Mouse (Mus musculus): ENCODE data around the gene Gckr. TPM values are rescaled to one million over a fixed set of nuclear protein-coding genes. Genes with fewer than 3 reads are reported as not detected.
"Not testable (repeated sequence)": the region's sequence is repeated elsewhere in the genome, so short reads cannot be mapped to it uniquely, and the experiment has no call there.

Gene Gckr
- polyA plus RNA-seq, 1 experiment from 2014 or later = 63.1 TPM

GRCm38 (mm10) chr5:31328255-31328654 is 31.0 kb downstream of the Gckr start:
- Histone ChIP-seq H3K27me3 (ENCODE audit: insufficient read depth, low read length) (no peaks in the 10 kb centered on the region), H3K27ac (ENCODE audit: low read depth) (no peak overlapping the region), H3K4me3 (ENCODE audit: low read depth, low read length) (no peak overlapping the region), H3K36me3 (replicated peaks; ENCODE audit: insufficient read depth, low read length) (no peaks in the 10 kb centered on the region), H3K4me1 (ENCODE audit: insufficient read depth) (no peaks in the 10 kb centered on the region), H3K9ac (replicated peaks) (no peak overlapping the region), H3K9me3 (ENCODE audit: low read length) (peaks cover 2% of the 10 kb centered on the region; the same call in 1 of the 2 replicates), H3K4me2 (ENCODE audit: low read depth, low read length) (no peak overlapping the region)
- ATAC-seq (peak; percentile 57; the same call in 1 of the 2 replicates), DNase-seq (peak; percentile 55)
- 33% methylated on average over 7 of the region's 7 CpGs for WGBS (ENCODE audit: insufficient replicate concordance)
- TF ChIP-seq EP300 (IDR thresholded peaks at IDR 0.05; ENCODE audit: low read depth) = no peak
- peak; percentile 82 for TF ChIP-seq CTCF (IDR thresholded peaks at IDR 0.05; ENCODE audit: low read depth)

- 75% methylated on average over 15 of the region's 16 CpGs for WGBS (ENCODE audit: insufficient replicate concordance)
- H3K36me3 ChIP-seq (replicated peaks; ENCODE audit: insufficient read depth, low read length); H3K9me3 ChIP-seq (ENCODE audit: low read length); H3K4me1 ChIP-seq (ENCODE audit: insufficient read depth); H3K4me2 ChIP-seq (ENCODE audit: low read depth, low read length); H3K4me3 ChIP-seq (ENCODE audit: low read depth, low read length); H3K27ac ChIP-seq (ENCODE audit: low read depth); H3K27me3 ChIP-seq (ENCODE audit: insufficient read depth, low read length); ATAC-seq; DNase-seq; H3K9ac ChIP-seq (replicated peaks): not testable (repeated sequence)
Measured at GRCm38 (mm10) chr5:31357586-31357985, 60.3 kb downstream of the Gckr start.

GRCm38 (mm10) chr5:31360955-31361354 is 63.7 kb downstream of the Gckr start:
- ATAC-seq (no peak), DNase-seq (no peak)
- WGBS (ENCODE audit: insufficient replicate concordance) = 75% methylated on average over 6 of the region's 6 CpGs
- Histone ChIP-seq H3K4me2 (ENCODE audit: low read depth, low read length) (no peak overlapping the region), H3K27ac (ENCODE audit: low read depth) (no peak overlapping the region), H3K4me3 (ENCODE audit: low read depth, low read length) (no peak overlapping the region), H3K36me3 (replicated peaks; ENCODE audit: insufficient read depth, low read length) (no peaks in the 10 kb centered on the region), H3K9me3 (ENCODE audit: low read length) (no peaks in the 10 kb centered on the region), H3K27me3 (ENCODE audit: insufficient read depth, low read length) (no peaks in the 10 kb centered on the region), H3K9ac (replicated peaks) (no peak overlapping the region), H3K4me1 (ENCODE audit: insufficient read depth) (no peaks in the 10 kb centered on the region)
- 0 out of 2 replicates have a peak, but pooled peaks have one; percentile 15 for TF ChIP-seq CTCF (IDR thresholded peaks at IDR 0.05; ENCODE audit: low read depth)
- TF ChIP-seq EP300 (IDR thresholded peaks at IDR 0.05; ENCODE audit: low read depth) = no peak

Other genes with a start within 250 kb of the Gckr start
- gene Atraid, start 249.1 kb upstream of the Gckr start, polyA plus RNA-seq (2015; fragmentation: Nextera tagmentation; extraction: Ambion mirVana) = 162 and 169 TPM in 2 replicates
- gene Slc5a6, start 248.5 kb upstream of the Gckr start, polyA plus RNA-seq (2015; fragmentation: Nextera tagmentation; extraction: Ambion mirVana) = 3.1 and 3.7 TPM in 2 replicates
- gene Cad, start 242.7 kb upstream of the Gckr start, polyA plus RNA-seq (2015; fragmentation: Nextera tagmentation; extraction: Ambion mirVana) = 3.1 and 4.2 TPM in 2 replicates
- not detected in 2 replicates for gene Dnajc5g, start 191.2 kb upstream of the Gckr start, polyA plus RNA-seq (2015; fragmentation: Nextera tagmentation; extraction: Ambion mirVana)
- 0.24 and 0.72 TPM in 2 replicates for gene Slc30a3, start 189.2 kb upstream of the Gckr start, polyA plus RNA-seq (2015; fragmentation: Nextera tagmentation; extraction: Ambion mirVana)
- 0.12 and 0.86 TPM in 2 replicates for gene Trim54, start 180.7 kb upstream of the Gckr start, polyA plus RNA-seq (2015; fragmentation: Nextera tagmentation; extraction: Ambion mirVana)
- not detected in 2 replicates for gene Ucn, start 158.6 kb upstream of the Gckr start, polyA plus RNA-seq (2015; fragmentation: Nextera tagmentation; extraction: Ambion mirVana)
- gene Mpv17, start 143.2 kb upstream of the Gckr start, polyA plus RNA-seq (2015; fragmentation: Nextera tagmentation; extraction: Ambion mirVana) = 16.5 and 17.6 TPM in 2 replicates
- gene Gm29609, start 117.5 kb upstream of the Gckr start, polyA plus RNA-seq (2015; fragmentation: Nextera tagmentation; extraction: Ambion mirVana) = 0.21 and 0.59 TPM in 2 replicates
- gene Gtf3c2, start 117.3 kb upstream of the Gckr start, polyA plus RNA-seq (2015; fragmentation: Nextera tagmentation; extraction: Ambion mirVana) = 15.0 and 16.8 TPM in 2 replicates
- 29.4 and 29.9 TPM in 2 replicates for gene Snx17, start 104.2 kb upstream of the Gckr start, polyA plus RNA-seq (2015; fragmentation: Nextera tagmentation; extraction: Ambion mirVana)
- 35.5 and 36.8 TPM in 2 replicates for gene Eif2b4, start 104.0 kb upstream of the Gckr start, polyA plus RNA-seq (2015; fragmentation: Nextera tagmentation; extraction: Ambion mirVana)
- gene Zfp513, start 95.1 kb upstream of the Gckr start, polyA plus RNA-seq (2015; fragmentation: Nextera tagmentation; extraction: Ambion mirVana) = 2.9 TPM in 2 replicates
- 49.4 and 56.9 TPM in 2 replicates for gene Ppm1g, start 76.8 kb upstream of the Gckr start, polyA plus RNA-seq (2015; fragmentation: Nextera tagmentation; extraction: Ambion mirVana)
- gene Nrbp1, start 56.6 kb upstream of the Gckr start, polyA plus RNA-seq (2015; fragmentation: Nextera tagmentation; extraction: Ambion mirVana) = 42.9 and 43.0 TPM in 2 replicates
- gene Gm9970, start 56.2 kb upstream of the Gckr start, polyA plus RNA-seq (2015; fragmentation: Nextera tagmentation; extraction: Ambion mirVana) = 0.28 TPM in 1 of 2 replicates, not detected in the other
- gene Krtcap3, start 45.8 kb upstream of the Gckr start, polyA plus RNA-seq (2015; fragmentation: Nextera tagmentation; extraction: Ambion mirVana) = 6.5 and 7.5 TPM in 2 replicates
- gene Ift172, start 6.3 kb upstream of the Gckr start, polyA plus RNA-seq (2015; fragmentation: Nextera tagmentation; extraction: Ambion mirVana) = 2.3 and 2.7 TPM in 2 replicates
- gene Fndc4, start 1.4 kb upstream of the Gckr start, polyA plus RNA-seq (2015; fragmentation: Nextera tagmentation; extraction: Ambion mirVana) = 4.4 and 5.4 TPM in 2 replicates
- 6.3 and 7.6 TPM in 2 replicates for gene Zfp512, start 155.0 kb downstream of the Gckr start, polyA plus RNA-seq (2015; fragmentation: Nextera tagmentation; extraction: Ambion mirVana)
- not detected in 2 replicates for gene 4930548H24Rik, start 188.3 kb downstream of the Gckr start, polyA plus RNA-seq (2015; fragmentation: Nextera tagmentation; extraction: Ambion mirVana)
- 10.9 TPM in 2 replicates for gene Gpn1, start 197.3 kb downstream of the Gckr start, polyA plus RNA-seq (2015; fragmentation: Nextera tagmentation; extraction: Ambion mirVana)
- 8.2 and 8.7 TPM in 2 replicates for gene Slc4a1ap, start 229.6 kb downstream of the Gckr start, polyA plus RNA-seq (2015; fragmentation: Nextera tagmentation; extraction: Ambion mirVana)
- gene Supt7l, start 230.4 kb downstream of the Gckr start, polyA plus RNA-seq (2015; fragmentation: Nextera tagmentation; extraction: Ambion mirVana) = 4.9 and 5.2 TPM in 2 replicates